ENCODE assay signal across 28 mouse cellular contexts in the genomic region with DNA sequence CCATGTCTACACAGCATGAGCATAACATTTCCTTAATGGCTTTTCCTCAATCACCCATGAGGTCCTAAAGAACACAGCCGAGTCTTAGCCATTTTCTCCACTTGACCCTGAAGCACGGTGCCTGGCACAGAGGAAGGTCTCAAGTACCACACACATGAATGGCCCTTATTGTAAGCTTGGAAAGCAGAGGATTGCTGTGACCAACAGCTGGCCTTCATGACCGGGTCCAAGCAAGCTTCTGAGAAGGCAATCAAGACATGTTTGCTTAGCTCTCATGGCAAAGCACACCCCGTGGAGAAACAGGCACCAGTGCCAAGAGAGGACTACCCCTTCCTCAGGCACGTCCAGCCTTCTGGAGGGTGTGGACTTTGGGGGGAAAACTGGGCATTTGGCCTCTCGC. TPM values are rescaled to one million over a fixed set of nuclear protein-coding genes. Genes with fewer than 3 reads are reported as not detected.
DNase-seq lines count a peak whose midpoint lies in the region; ATAC-seq and TF ChIP-seq lines count a peak whose summit lies in the region.
"Had no signal": no experiment of that assay in that cellular context is flagged by ENCODE, and none has a peak within 500 bp of the region (broad histone marks: within the 10 kb centered on the region; RNA-seq: fewer than 3 reads in every experiment).

No protein-coding gene starts in this region.

- H3K4me3 ChIP-seq in hindbrain, postnatal 0 days (ENCODE audit: low read length) = no peak overlapping the region
- no peak overlapping the region for H3K4me3 ChIP-seq in hindbrain, embryonic 16.5 days (ENCODE audit: low read length)
- no peak overlapping the region for H3K4me3 ChIP-seq in lung, adult 2 months (replicated peaks; ENCODE audit: extremely low read depth, low read depth, low read length)
- no peak overlapping the region for H3K4me3 ChIP-seq in stomach, postnatal 0 days (ENCODE audit: low read depth, low read length)
- no peak overlapping the region for H3K4me3 ChIP-seq in forebrain, embryonic 14.5 days (ENCODE audit: low read depth, low read length)
- H3K4me3 ChIP-seq: erythroblast, embryonic 14.5 days; heart, embryonic 13.5 days; kidney, embryonic 15.5 days; liver, embryonic 15.5 days; myocyte; neural tube, embryonic 12.5 days had no signal

- no peak for TF ChIP-seq CTCF in hindbrain, postnatal 0 days (IDR thresholded peaks at IDR 0.05; ENCODE audit: low read depth)
- TF ChIP-seq CTCF in lung, adult 2 months (IDR thresholded peaks at IDR 0.05; ENCODE audit: insufficient read depth, low read length) = no peak
- TF ChIP-seq CTCF in stomach, postnatal 0 days (IDR thresholded peaks at IDR 0.05; ENCODE audit: low read depth) = no peak

- H3K27me3 ChIP-seq in hindbrain, postnatal 0 days (ENCODE audit: insufficient read depth, low read length) = no peaks in the 10 kb centered on the region
- H3K27me3 ChIP-seq in hindbrain, embryonic 16.5 days (replicated peaks; ENCODE audit: control insufficient read depth, insufficient read depth, low read length) = no peaks in the 10 kb centered on the region
- no peaks in the 10 kb centered on the region for H3K27me3 ChIP-seq in stomach, postnatal 0 days (ENCODE audit: control insufficient read depth, insufficient read depth, low read length)
- H3K27me3 ChIP-seq in forebrain, embryonic 14.5 days (replicated peaks; ENCODE audit: control insufficient read depth, insufficient read depth, low read length) = no peaks in the 10 kb centered on the region
- H3K27me3 ChIP-seq: kidney, embryonic 15.5 days; neural tube, embryonic 12.5 days; Patski had no signal

- ATAC-seq in hindbrain, postnatal 0 days = no peak
- no peak for ATAC-seq in hindbrain, embryonic 16.5 days
- peak; percentile 38 for ATAC-seq in stomach, postnatal 0 days (ENCODE audit: low FRiP score, low TSS enrichment)
- ATAC-seq in forebrain, embryonic 14.5 days = no peak
- ATAC-seq: forebrain, postnatal 0 days; Patski had no signal

- no peaks in the 10 kb centered on the region for H3K36me3 ChIP-seq in hindbrain, postnatal 0 days (ENCODE audit: insufficient read depth, low read length)
- H3K36me3 ChIP-seq in hindbrain, embryonic 16.5 days (ENCODE audit: control insufficient read depth, insufficient read depth, low read length) = no peaks in the 10 kb centered on the region
- H3K36me3 ChIP-seq in stomach, postnatal 0 days (ENCODE audit: control insufficient read depth, insufficient read depth, low read length) = no peaks in the 10 kb centered on the region
- H3K36me3 ChIP-seq in forebrain, embryonic 14.5 days (ENCODE audit: control insufficient read depth, insufficient read depth, low read length) = no peaks in the 10 kb centered on the region
- H3K36me3 ChIP-seq: heart, embryonic 13.5 days; kidney, embryonic 15.5 days; liver, embryonic 15.5 days; neural tube, embryonic 12.5 days had no signal

- no peak overlapping the region for H3K27ac ChIP-seq in hindbrain, postnatal 0 days
- H3K27ac ChIP-seq in hindbrain, embryonic 16.5 days (ENCODE audit: low read depth, low read length) = no peak overlapping the region
- peak overlapping the region; percentile 49; the same call in 1 of the 2 replicates for H3K27ac ChIP-seq in stomach, postnatal 0 days (replicated peaks)
- H3K27ac ChIP-seq in forebrain, embryonic 14.5 days (ENCODE audit: low read depth, low read length) = no peak overlapping the region
- H3K27ac ChIP-seq: heart, embryonic 13.5 days; hindbrain, embryonic 14.5 days; kidney, embryonic 15.5 days; liver, embryonic 15.5 days; neural tube, embryonic 12.5 days had no signal

- 54% methylated on average over 6 of the region's 6 CpGs for WGBS in hindbrain, postnatal 0 days
- WGBS in hindbrain, embryonic 16.5 days = 64% methylated on average over 6 of the region's 6 CpGs
- WGBS in lung, adult 2 months = 48% methylated on average over 6 of the region's 6 CpGs
- 53% methylated on average over 6 of the region's 6 CpGs for WGBS in stomach, postnatal 0 days
- WGBS in forebrain, embryonic 14.5 days = 84% methylated on average over 6 of the region's 6 CpGs

- TF ChIP-seq EP300 in stomach, postnatal 0 days (optimal IDR thresholded peaks at IDR 0.05) = no peak

- H3K4me1 ChIP-seq in hindbrain, postnatal 0 days (ENCODE audit: insufficient read depth, low read length) = no peaks in the 10 kb centered on the region; the same call in 1 of the 2 replicates
- H3K4me1 ChIP-seq in hindbrain, embryonic 16.5 days (ENCODE audit: control insufficient read depth, insufficient read depth, low read depth, low read length) = peaks cover 6% of the 10 kb centered on the region
- peaks cover 3% of the 10 kb centered on the region; the same call in 1 of the 2 replicates for H3K4me1 ChIP-seq in lung, adult 2 months (ENCODE audit: control insufficient read depth, insufficient read depth, low read length)
- no peaks in the 10 kb centered on the region for H3K4me1 ChIP-seq in stomach, postnatal 0 days (replicated peaks; ENCODE audit: control insufficient read depth, insufficient read depth)
- no peaks in the 10 kb centered on the region for H3K4me1 ChIP-seq in forebrain, embryonic 14.5 days (ENCODE audit: control insufficient read depth, insufficient read depth, low read length)
- H3K4me1 ChIP-seq: liver, embryonic 15.5 days had no signal

- peaks cover under 1% of the 10 kb centered on the region; the same call in 1 of the 2 replicates for H3K9me3 ChIP-seq in hindbrain, postnatal 0 days (ENCODE audit: low read length)
- H3K9me3 ChIP-seq in hindbrain, embryonic 16.5 days (ENCODE audit: control insufficient read depth, low read length) = no peaks in the 10 kb centered on the region
- no peaks in the 10 kb centered on the region for H3K9me3 ChIP-seq in stomach, postnatal 0 days (ENCODE audit: control insufficient read depth, low read length)
- no peaks in the 10 kb centered on the region for H3K9me3 ChIP-seq in forebrain, embryonic 14.5 days (replicated peaks; ENCODE audit: control insufficient read depth, low read length)
- H3K9me3 ChIP-seq: heart, embryonic 13.5 days; kidney, embryonic 15.5 days; liver, embryonic 15.5 days; neural tube, embryonic 12.5 days had no signal

- peak; percentile 24 for DNase-seq in hindbrain, postnatal 0 days (ENCODE audit: low spot score)
- peak; percentile 55 for DNase-seq in lung, adult 2 months
- peak; percentile 46 for DNase-seq in lung, postnatal 10 days
- DNase-seq in stomach, postnatal 0 days (ENCODE audit: low spot score) = peak; percentile 60
- no peak for DNase-seq in cerebellum, postnatal 10 days
- DNase-seq in forebrain, embryonic 14.5 days (ENCODE audit: low spot score) = no peak
- DNase-seq: adrenal gland, postnatal 14 days; cerebellum, adult 11 months; cerebellum, adult 9-10 months; forebrain, postnatal 0 days; gastrocnemius, postnatal 10 days; heart, postnatal 10 days; kidney, adult 18-20 months; kidney, postnatal 25 days; layer of hippocampus, postnatal 36 days; liver; right cerebral cortex, adult 18-20 months had no signal

- TF ChIP-seq POLR2A in lung, adult 2 months (IDR thresholded peaks at IDR 0.05; ENCODE audit: borderline replicate concordance, extremely low read depth, low read depth, low read length) = no peak

- H3K9ac ChIP-seq in hindbrain, postnatal 0 days (replicated peaks; ENCODE audit: low read length) = no peak overlapping the region
- no peak overlapping the region for H3K9ac ChIP-seq in hindbrain, embryonic 16.5 days (ENCODE audit: low read depth, low read length)
- no peak overlapping the region for H3K9ac ChIP-seq in stomach, postnatal 0 days (ENCODE audit: low read length)
- no peak overlapping the region for H3K9ac ChIP-seq in forebrain, embryonic 14.5 days (ENCODE audit: low read length)
- H3K9ac ChIP-seq: forebrain, postnatal 0 days; heart, embryonic 13.5 days; hindbrain, embryonic 14.5 days; kidney, embryonic 15.5 days; liver, embryonic 15.5 days; neural tube, embryonic 12.5 days had no signal

- no peak overlapping the region for H3K4me2 ChIP-seq in hindbrain, postnatal 0 days (ENCODE audit: low read depth, low read length)
- no peak overlapping the region for H3K4me2 ChIP-seq in hindbrain, embryonic 16.5 days (ENCODE audit: low read length)
- H3K4me2 ChIP-seq in stomach, postnatal 0 days (replicated peaks; ENCODE audit: low read depth) = no peak overlapping the region
- H3K4me2 ChIP-seq in forebrain, embryonic 14.5 days (ENCODE audit: low read length) = no peak overlapping the region
- H3K4me2 ChIP-seq: heart, embryonic 13.5 days; hindbrain, embryonic 14.5 days; kidney, embryonic 15.5 days; liver, embryonic 15.5 days; midbrain, embryonic 11.5 days; neural tube, embryonic 12.5 days had no signal

RNA-seq across cellular contexts. Expression of a gene that starts 3.0 kb away (rescaled TPM):
- 2.6 and 3.1 TPM in 2 replicates for total RNA-seq in hindbrain, postnatal 0 days (2014; rRNA removed)
- 1.7 and 2.6 TPM in 2 replicates for polyA plus RNA-seq in hindbrain, postnatal 0 days (2015; fragmentation: Nextera tagmentation; extraction: Ambion mirVana)
- polyA plus RNA-seq in hindbrain, embryonic 16.5 days (2015; fragmentation: Nextera tagmentation; extraction: Ambion mirVana) = 1.2 TPM in 2 replicates
- polyA plus RNA-seq in lung, adult 2 months (2012; rRNA removed) = 3.4 and 6.1 TPM in 2 replicates
- 5.5 and 8.0 TPM in 2 replicates for polyA plus RNA-seq in stomach, postnatal 0 days (2015; fragmentation: Nextera tagmentation; extraction: Ambion mirVana)
- polyA plus RNA-seq in forebrain, embryonic 14.5 days (2014; fragmentation: Nextera tagmentation; extraction: Ambion mirVana) = 0.33 and 0.72 TPM in 2 replicates
- total RNA-seq: CH12.LX had no signal

Comparison
In these comparisons a context has a peak if more than half of its experiments do, and no peak if none do; other contexts are left out.
1. DNase-seq: peak in hindbrain, postnatal 0 days (single experiment), lung, adult 2 months (single experiment), lung, postnatal 10 days (single experiment) and stomach, postnatal 0 days (single experiment); none in cerebellum, postnatal 10 days (0 of 2) and forebrain, embryonic 14.5 days (single experiment).